Mouse (Mus musculus) CH12F3 (cell line): ENCODE data around the gene Slc4a8.

Experiments used
- in situ Hi-C: fragments of 300-500 bp; cut with MboI; formaldehyde crosslinking; loops from 2 replicates; pipeline ENCODE4 v1.14.3; 2020; ENCODE audit warnings: low sequenced_read_pairs

The Slc4a8 gene

DNA sequence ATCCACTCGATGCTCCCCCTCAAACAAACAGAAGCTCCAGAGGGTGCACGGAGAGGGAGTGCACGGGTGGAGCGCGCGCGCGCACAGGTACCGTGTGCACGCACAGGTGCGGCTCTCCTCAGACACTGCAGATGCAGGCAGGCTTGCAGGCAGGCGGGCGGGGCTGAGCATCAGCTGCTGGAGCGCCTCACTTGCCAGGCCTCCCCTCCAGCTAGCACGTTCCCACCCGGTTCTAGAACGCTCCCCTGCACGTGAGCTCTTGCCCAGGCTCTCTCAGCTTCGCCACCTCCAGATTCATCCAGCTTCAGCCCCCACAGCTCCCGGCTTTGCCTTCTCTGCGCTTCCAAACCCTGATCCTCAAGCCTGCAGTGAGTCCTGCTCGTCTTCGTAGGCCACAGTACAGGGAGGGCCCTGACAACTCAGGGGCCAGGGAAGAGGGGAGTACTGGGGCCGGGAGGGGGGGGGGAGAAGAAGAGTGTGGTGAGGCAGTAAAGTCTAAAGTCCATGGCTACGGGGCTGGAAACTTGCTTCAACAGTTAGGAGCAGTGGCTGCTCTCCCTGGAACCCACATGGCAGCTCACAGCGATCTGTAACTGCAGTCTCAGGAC lies 63.8 kb downstream of the Slc4a8 start:
- in situ Hi-C loops: no loop called here

DNA sequence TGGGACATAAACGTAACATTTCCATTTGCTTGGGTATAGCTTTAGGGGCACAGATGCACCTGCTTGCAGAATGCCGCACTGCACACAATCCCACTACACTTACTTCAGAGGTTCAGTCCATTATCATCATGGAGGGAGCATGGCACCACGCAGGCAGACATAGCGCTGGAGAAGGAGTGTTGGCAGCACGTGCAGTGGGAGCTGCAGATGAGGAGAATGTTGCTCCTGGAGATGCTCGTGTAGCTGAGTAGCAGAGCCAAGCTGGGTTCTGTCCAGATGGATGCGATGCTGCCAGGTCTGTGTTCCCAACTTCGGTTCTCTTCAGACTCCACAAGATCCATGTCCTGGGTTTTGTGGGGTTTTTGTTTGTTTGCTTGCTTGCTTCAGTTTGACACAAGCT lies 64.5 kb downstream of the Slc4a8 start:
- in situ Hi-C loops: no loop called here

DNA sequence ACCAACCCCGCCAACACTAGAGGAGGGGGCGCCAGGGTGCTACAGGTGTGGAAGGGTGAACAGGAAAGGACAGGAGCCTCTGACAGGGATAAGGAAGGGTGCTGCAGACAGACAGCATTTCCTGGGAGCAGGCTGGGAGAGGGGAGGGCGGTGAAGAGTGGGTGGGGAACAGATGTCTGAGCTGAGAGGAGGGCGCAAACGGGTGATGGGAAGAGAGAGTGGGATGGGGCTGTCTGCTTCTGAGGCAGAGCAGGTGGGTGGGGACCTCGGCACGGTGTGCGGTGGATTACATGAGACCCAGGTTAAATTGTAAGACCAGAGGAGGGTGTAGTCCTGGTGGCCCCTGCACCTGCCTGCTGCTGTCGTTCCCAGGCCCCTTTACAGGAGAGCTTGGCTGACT lies 68.2 kb downstream of the Slc4a8 start:
- in situ Hi-C loops: no loop called here

DNA sequence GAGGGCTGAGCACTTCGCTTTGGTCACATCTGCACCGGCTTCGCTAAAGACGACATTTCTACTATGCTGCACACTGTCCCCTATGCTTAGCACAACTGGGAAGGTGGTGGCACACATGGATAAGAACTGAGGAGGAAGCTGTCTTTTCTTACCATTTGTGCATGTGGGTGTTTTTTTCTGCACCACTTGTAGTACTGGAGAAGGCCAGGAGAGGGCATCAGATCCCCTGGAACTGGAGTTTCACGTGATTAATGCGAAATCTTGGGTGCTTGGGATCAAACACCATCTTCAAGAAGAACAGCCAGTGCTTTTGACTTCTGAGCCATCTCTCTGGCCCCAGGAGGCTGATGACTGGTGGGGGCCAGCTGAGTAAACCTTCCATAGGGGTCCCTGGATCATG lies 69.1 kb downstream of the Slc4a8 start:
- in situ Hi-C loops: no loop called here

DNA sequence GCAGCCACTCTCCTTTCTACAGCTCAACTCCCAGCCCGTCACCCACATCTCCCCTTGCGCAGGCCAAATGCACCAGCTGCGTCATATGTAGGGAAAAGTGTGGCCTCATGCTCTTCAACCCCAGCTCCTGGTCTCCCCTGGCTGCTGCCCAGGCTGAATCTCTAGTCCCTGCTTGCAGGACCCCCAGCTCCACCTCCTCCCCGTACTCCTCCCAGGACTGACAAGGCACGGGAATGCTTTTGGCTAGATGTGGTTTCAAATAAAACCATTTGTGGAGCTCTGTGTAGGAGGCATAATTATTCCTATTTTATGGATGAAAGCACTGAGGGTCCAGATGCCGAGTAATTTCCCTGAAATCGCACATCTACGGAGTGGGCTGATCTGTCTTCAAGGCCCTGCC lies 70.6 kb downstream of the Slc4a8 start:
- in situ Hi-C loops: no loop called here

DNA sequence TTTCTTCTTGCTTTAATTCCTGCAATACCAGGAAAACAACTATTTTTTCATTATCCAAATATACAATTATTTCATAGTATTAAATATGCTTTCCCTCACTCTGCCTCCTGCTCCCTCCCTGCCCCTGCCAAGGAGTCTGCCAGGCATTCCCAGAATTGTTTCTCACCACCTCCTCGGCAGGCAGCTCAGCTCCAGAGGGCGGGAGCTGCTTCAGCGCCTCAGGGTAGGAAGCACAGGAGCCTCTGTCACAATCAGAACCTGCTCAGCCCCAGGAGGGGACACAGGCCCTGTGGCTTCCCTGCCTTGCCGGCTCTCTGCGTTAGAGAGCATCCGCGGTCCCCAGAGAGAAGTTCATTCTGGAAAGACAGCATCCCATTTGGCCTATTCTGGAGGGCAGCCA lies 71.2 kb downstream of the Slc4a8 start:
- in situ Hi-C loops: no loop called here

DNA sequence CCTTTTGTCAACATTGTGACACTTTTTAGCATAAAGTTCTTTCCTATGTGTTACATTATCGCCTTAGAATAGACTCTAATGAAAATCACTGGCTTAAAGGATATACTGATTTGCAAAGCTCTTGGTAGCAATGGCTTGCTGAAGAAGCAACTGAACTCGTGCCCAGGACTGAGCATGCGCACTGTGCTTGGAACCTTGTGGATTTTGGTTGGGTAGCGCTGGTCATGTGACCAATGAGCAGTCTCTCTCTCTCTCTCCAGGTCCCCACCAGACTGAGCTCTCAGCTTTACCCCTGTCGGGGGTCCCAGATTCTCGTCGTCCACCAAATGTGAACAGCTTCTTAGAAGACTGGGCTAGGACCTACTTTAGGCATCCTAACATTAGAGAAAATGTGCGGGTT lies 75.2 kb downstream of the Slc4a8 start:
- in situ Hi-C loops: no loop called here

DNA sequence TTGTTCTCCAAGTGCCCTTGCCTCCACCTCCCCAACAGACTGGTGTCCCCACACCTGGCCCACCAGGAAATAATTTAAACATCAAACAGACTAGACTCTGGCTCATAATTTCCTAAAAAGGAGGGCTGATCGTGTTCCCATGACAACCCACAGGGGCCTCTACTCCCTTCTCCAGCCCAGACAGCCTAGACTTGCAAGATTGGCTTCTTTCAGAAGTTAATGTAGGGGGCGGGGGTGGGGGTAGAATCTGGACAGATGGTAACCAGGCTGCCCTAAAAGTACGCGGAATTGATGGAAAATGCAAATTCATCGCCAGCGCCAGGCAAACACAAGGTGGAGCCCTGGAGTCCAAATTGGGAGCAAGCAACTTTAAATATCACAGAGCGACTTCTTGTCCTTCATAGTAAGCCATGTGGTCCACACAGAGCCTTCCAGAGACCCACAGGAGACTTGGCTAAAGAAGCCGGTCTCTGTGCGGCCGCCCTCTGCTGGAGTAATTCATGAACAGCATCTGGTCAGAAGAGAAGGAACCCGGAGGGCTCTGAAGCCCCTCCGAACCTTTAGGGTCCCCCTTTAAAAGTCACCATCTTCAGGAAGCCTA lies 77.2 kb downstream of the Slc4a8 start:
- in situ Hi-C loops: no loop called here

DNA sequence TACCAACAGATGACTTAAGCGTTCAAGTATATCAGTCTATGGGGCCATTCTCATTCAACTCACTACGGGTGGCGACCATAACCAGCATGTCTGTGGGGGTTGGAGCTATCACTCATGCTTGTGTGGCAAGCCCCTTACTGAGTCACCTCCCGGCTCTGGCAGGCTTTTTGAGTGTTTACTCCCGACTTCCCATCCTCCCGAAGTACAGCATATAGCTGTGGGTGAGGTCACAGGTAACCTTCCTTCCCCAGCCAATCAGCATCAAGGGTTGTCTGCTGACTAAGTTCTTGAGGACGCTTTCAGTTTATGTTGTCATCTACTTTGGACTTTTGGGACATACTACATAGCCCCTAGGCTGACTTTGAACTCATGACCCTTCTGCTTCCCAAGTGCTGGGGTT lies 82.8 kb downstream of the Slc4a8 start:
- in situ Hi-C loops: no loop called here

DNA sequence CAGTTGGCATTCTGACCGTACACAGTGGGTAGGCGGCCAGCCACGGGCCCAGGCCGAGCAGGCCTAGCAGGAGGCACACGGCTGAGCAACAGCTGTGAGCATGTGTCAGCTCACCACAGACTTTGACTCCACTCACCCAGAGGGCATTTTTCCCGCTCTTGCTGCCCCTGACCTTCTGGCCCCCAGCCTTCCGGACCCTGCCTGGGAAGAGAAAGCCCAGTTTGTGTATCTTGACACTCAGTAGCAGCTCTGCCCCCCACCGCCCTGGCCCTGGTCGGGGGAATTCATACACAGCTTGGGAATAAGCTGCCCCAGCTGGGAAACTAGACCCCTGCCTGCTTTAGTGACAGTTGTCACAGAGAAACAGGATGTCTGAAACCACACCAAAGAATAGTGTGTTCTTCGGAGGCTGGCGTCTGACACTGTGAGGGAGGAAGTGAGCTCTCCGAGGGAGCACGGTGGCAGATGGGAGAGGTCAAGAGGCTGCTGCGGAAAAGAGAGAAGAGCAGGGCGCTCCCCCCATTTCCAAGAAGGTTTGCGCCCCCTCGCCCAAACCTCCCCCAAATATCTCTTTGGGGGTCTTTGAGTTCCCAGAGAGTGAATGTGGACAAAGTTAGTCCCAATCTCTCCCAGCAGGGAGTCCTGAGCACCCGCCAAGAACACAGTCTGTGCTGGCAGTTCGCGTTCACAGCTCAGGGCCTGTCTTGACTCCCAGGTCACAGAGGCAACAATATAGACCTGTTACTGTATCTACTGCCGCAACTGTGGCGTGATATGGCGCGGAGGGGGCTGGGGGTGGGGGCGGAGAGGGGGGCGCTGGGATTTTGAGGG lies 83.7 kb downstream of the Slc4a8 start:
- in situ Hi-C loops: no loop called here

DNA sequence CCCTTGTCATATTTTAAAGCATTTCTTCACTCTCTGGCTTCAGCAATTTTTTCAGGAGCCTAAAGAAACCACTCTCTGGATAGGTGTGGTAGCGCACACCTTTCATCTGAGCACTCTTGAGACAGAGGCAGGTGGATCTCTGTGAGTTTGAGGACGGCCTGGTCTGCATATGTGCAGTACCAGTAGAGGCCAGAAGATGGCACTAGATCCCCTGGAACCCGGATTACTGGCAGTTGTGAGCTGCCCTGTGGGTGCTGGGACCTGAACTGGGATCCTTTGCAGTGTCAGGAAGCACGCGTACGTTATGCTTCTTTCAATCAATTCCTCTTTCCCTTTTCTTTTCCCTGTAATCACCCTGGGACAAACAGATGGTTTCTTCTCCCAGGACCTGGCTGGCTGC lies 85.6 kb downstream of the Slc4a8 start:
- in situ Hi-C loops: no loop called here

DNA sequence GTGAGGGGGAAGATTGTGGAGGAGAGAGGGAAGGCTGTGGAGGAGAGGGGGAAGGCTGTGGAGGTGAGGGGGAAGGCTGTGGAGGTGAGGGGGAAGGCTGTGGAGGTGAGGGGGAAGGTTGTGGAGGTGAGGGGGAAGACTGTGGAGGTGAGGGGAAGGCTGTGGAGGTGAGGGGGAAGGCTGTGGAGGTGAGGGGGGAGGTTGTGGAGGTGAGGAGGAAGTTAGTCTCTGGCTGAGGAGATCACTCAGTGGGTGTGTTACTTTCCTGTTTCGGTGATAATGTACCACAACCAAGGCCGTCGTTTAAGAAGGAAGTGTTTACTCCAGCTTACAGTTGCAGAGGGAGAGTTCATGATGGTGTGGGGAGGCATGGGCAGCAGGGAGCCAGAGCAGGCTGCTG lies 96.0 kb downstream of the Slc4a8 start:
- in situ Hi-C loops: no loop called here

DNA sequence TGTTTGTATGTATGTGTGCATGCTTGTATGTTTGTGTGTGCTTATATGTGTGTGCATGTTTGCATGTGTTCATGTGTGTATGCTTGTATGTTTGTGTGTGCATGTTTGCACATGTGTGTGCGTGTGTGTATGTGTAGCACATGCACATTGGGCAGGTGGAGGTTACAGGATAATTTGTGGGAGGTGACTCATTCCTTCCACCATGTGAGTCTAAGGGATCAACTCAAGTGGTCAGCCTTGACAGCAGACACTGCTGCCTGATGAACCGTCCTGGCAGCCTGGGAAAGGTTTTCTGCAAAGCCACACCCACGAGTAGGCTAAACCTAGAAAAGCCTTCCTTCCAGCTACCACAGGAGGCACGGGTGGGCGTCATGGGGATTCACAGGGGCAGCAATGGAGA lies 99.3 kb downstream of the Slc4a8 start:
- in situ Hi-C loops: no loop called here

DNA sequence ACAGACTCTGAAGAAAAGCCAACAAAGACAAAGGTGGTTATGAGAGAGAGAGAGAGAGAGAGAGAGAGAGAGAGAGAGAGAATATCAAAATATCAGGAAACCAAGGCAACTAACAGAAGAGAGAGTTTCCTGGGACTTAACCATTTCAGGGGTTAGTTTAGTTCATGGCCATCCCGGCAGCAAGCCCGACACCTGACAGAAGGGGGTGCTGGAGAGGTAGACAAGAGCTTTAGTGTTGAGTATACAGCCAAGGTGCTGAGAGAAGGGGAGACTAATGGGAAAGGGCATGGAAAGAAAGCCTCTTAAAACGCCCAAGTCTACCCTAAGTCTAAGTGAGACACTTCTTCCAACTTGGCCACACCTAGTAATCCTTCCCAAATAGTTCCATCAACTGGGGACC lies 104.0 kb downstream of the Slc4a8 start:
- in situ Hi-C loops: no loop called here

DNA sequence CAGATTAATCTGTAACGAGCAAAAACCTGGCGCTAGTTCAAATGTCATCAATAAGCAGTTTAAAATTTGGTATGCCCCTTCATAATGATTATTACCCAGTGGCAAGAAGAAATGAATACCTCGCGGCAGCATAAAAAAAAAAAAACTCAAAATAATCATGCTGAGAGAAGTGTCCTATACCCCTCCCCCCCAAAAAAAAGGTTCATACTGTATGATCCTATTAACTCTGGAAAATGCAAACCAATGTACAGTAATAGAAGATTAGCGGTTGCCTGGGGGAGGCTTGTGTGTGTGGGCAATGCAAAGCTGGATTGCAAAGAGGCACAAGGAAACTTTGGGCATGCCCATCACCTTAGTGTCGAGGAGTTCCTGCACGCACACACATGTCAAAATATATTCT lies 108.0 kb downstream of the Slc4a8 start, which contains the start of gene Scn8a:
Gene Scn8a (plus strand): TSS at position 301 of the 400 bp plus-strand sequence.
- in situ Hi-C loops: no loop called here

DNA sequence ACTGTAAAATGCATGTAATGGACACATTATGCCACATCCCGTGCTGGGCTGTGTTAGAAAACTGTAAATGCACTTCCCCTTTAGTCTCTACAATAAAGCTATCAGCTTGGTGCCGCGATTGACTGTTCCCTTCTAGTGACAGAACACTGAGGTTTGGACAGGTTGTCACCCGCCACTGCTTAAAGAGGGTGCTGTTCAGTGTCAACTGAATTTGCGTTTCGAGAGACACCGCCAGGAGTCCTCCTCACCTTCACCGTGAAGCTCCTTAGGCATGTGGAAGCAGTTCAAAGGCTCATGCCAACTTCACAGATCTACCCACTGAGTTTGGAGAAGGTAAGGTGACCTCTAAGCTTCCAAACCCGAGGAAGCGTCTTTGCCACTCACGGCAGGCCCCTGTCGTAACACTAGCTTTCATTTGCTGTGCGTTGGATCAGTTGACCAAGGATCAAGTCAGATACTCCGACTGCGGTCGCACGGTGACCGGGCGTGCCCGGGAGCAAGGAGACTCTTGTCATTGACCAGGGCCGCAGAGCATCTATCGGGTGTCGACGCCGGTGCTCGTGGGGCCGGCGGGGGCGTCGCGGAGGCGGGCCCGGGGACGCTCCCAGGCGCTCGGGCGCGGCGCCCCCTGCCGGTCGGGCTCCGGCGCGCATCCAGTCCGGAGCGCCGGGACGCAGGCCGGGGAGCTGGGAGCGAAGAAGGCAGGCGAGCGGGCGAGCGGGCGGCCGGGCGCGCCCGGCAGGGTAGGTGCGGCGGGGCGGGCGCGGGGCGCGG lies 108.6 kb downstream of the Slc4a8 start:
- in situ Hi-C loops: no loop called here

DNA sequence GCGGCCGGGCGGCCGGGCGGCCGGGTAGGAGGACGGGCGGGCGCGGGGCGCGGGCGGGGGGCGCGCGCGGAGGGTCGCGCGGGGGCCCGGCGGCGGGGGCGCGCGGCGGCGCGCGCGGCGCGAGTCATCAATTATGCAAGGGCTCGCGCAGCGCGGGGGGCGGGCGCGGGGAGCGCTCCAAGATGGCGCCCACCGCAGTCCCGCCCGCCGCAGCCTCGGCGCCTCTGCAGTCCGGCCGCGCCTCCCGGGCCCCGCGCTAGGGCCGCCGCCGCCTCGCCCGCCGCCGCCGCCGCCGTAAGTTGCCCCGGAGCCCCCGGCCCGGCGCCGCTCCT lies 109.2 kb downstream of the Slc4a8 start:
- in situ Hi-C loops: no loop called here

DNA sequence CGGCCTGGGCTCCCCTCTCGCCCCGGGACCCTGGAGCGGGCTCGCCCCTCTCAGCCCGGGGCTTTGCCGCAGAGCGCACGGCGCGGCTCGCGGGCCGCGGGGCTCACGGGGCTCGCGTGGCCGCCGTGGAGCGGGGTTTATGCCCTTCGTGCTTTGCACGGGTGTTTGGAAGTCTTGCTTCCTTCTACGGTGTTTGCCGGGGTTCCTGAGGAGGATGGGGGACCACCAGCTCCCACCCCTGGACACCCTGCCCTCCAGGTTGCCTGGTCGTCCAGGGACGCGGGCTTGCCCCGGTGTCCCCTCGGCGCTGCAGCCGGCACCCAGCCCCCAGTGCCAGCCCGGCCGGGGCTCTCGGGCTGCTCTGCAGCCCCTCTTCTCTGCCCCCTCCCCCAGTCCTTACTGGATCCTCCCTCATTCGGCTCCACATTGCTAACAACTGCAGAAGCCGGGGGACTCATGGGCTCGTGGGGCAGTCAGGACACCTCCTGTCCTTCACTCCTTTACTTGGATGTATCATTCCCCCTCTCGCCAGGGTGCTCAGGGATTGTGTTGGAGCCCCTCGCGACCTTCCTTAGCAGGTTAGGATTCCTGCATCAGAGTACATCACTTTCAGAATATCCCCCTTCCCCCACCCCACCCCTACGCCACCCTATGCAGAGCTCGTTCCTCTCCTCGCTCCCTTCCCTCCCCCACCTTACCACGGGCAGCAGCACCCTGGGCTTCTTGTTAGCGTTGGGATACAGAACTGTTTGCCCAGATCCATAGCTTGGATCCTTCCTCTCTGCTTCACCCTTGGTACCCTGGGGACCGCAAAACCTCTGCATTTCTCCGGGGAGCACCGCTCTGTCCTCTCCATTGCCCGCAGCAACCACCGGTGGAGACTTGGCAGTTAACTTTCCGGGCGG lies 109.8 kb downstream of the Slc4a8 start:
- in situ Hi-C loops: no loop called here

DNA sequence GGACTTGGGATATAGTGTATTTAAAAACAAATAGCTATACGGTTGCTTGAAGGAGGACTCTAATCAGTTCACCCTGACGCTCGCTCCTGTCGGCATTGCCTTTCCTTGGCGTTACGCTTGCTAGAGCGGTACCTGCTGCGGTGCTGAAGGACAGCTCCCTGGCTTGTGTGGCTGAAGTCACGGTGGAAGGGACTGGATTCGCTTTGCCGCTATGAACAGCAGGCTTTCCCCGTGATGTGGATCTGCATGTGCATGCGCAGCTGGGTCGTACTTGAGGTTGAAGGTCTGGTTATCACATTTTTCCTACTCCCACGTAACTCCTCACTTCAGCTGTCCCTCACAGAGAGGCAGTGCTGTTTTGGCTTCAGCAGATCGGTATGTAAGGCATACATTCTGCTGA lies 111.6 kb downstream of the Slc4a8 start:
- in situ Hi-C loops: no loop called here
